ENCODE assay signal across 11 mouse cellular contexts in genomic region chr14:119852139-119852538, GRCm38 (mm10).
DNase-seq lines count a peak whose midpoint lies in the region; ATAC-seq lines count a peak whose summit lies in the region.
"Had no signal": no experiment of that assay in that cellular context is flagged by ENCODE, and none has a peak within 500 bp of the region (broad histone marks: within the 10 kb centered on the region; RNA-seq: fewer than 3 reads in every experiment).

No protein-coding gene starts in this region.

- DNase-seq in hindbrain, embryonic 10.5 days (ENCODE audit: low spot score) = no peak
- DNase-seq in cerebellum, adult 18-20 months = peak; percentile 42 to 47
- peak; percentile 49 for DNase-seq in midbrain, embryonic 14.5 days
- DNase-seq in ovary, postnatal 10 days (ENCODE audit: low spot score) = no peak
- no peak for DNase-seq in gastrocnemius, postnatal 14 days
- no peak for DNase-seq in adipocyte (ENCODE audit: low spot score)

- H3K27ac ChIP-seq in hindbrain, embryonic 13.5 days = peak overlapping the region; percentile 40; the same call in 1 of the 2 replicates
- no peak overlapping the region for H3K27ac ChIP-seq in hindbrain, embryonic 10.5 days
- H3K27ac ChIP-seq in hindbrain, embryonic 15.5 days (replicated peaks) = peak overlapping the region; percentile 62
- H3K27ac ChIP-seq in midbrain, embryonic 14.5 days (replicated peaks; ENCODE audit: low read depth, low read length) = no peak overlapping the region
- H3K27ac ChIP-seq: forebrain, embryonic 10.5 days; liver, embryonic 15.5 days had no signal

- H3K9ac ChIP-seq in hindbrain, embryonic 13.5 days = no peak overlapping the region
- peak overlapping the region; percentile 13; the same call in 1 of the 2 replicates for H3K9ac ChIP-seq in hindbrain, embryonic 15.5 days
- H3K9ac ChIP-seq in midbrain, embryonic 14.5 days (replicated peaks; ENCODE audit: low read length) = no peak overlapping the region
- H3K9ac ChIP-seq: liver, embryonic 15.5 days had no signal

- peak overlapping the region; percentile 25 for H3K4me2 ChIP-seq in hindbrain, embryonic 13.5 days
- H3K4me2 ChIP-seq in hindbrain, embryonic 15.5 days = peak overlapping the region; percentile 42
- H3K4me2 ChIP-seq in midbrain, embryonic 14.5 days (ENCODE audit: low read length) = peak overlapping the region; percentile 18
- H3K4me2 ChIP-seq: liver, embryonic 15.5 days had no signal

- ATAC-seq in hindbrain, embryonic 13.5 days (ENCODE audit: low FRiP score) = 0 out of 2 replicates have a peak, but pooled peaks have one; percentile 57
- no peak for ATAC-seq in hindbrain, embryonic 15.5 days (ENCODE audit: low FRiP score, low read depth)
- no peak for ATAC-seq in midbrain, embryonic 14.5 days (ENCODE audit: low FRiP score, low TSS enrichment)
- ATAC-seq: Patski had no signal

- H3K36me3 ChIP-seq in hindbrain, embryonic 13.5 days = no peaks in the 10 kb centered on the region
- H3K36me3 ChIP-seq in hindbrain, embryonic 10.5 days = no peaks in the 10 kb centered on the region
- no peaks in the 10 kb centered on the region for H3K36me3 ChIP-seq in hindbrain, embryonic 15.5 days
- no peaks in the 10 kb centered on the region for H3K36me3 ChIP-seq in midbrain, embryonic 14.5 days (ENCODE audit: control insufficient read depth, insufficient read depth, low read length)
- H3K36me3 ChIP-seq: forebrain, embryonic 10.5 days; liver, embryonic 15.5 days had no signal

- peaks cover 9% of the 10 kb centered on the region; the same call in 1 of the 2 replicates for H3K27me3 ChIP-seq in hindbrain, embryonic 13.5 days
- H3K27me3 ChIP-seq in hindbrain, embryonic 10.5 days (ENCODE audit: insufficient read depth, poor library complexity, severe bottlenecking) = no peaks in the 10 kb centered on the region
- H3K27me3 ChIP-seq in hindbrain, embryonic 15.5 days = no peaks in the 10 kb centered on the region
- H3K27me3 ChIP-seq in midbrain, embryonic 14.5 days (ENCODE audit: control insufficient read depth, insufficient read depth, low read length) = no peaks in the 10 kb centered on the region
- H3K27me3 ChIP-seq: liver, embryonic 15.5 days had no signal

- H3K9me3 ChIP-seq in hindbrain, embryonic 13.5 days = no peaks in the 10 kb centered on the region
- H3K9me3 ChIP-seq in hindbrain, embryonic 10.5 days = no peaks in the 10 kb centered on the region
- no peaks in the 10 kb centered on the region for H3K9me3 ChIP-seq in hindbrain, embryonic 15.5 days
- H3K9me3 ChIP-seq in midbrain, embryonic 14.5 days (ENCODE audit: control insufficient read depth, low read length) = no peaks in the 10 kb centered on the region
- H3K9me3 ChIP-seq: forebrain, embryonic 10.5 days; liver, embryonic 15.5 days had no signal

- H3K4me1 ChIP-seq in hindbrain, embryonic 13.5 days (replicated peaks) = peaks cover 27% of the 10 kb centered on the region
- peaks cover 6% of the 10 kb centered on the region for H3K4me1 ChIP-seq in hindbrain, embryonic 10.5 days (replicated peaks)
- H3K4me1 ChIP-seq in hindbrain, embryonic 15.5 days (replicated peaks) = peaks cover 29% of the 10 kb centered on the region
- H3K4me1 ChIP-seq in midbrain, embryonic 14.5 days (ENCODE audit: control insufficient read depth, insufficient read depth, low read length) = peaks cover 23% of the 10 kb centered on the region
- H3K4me1 ChIP-seq: liver, embryonic 15.5 days had no signal

- no peak overlapping the region for H3K4me3 ChIP-seq in hindbrain, embryonic 13.5 days
- no peak overlapping the region for H3K4me3 ChIP-seq in hindbrain, embryonic 10.5 days
- no peak overlapping the region for H3K4me3 ChIP-seq in hindbrain, embryonic 15.5 days
- H3K4me3 ChIP-seq in midbrain, embryonic 14.5 days (replicated peaks; ENCODE audit: low read depth, low read length) = no peak overlapping the region
- H3K4me3 ChIP-seq: forebrain, embryonic 10.5 days; liver, embryonic 15.5 days had no signal

- intact Hi-C loops in gastrocnemius, postnatal 14 days (cut with DNase I; ENCODE audit: low total_unique reads) = no loop called here

- WGBS in hindbrain, embryonic 13.5 days = 7% methylated on average over 5 of the region's 5 CpGs
- 10% methylated on average over 5 of the region's 5 CpGs for WGBS in hindbrain, embryonic 10.5 days
- WGBS in hindbrain, embryonic 15.5 days = 8% methylated on average over 5 of the region's 5 CpGs
- 8% methylated on average over 5 of the region's 5 CpGs for WGBS in midbrain, embryonic 14.5 days

Comparison
In these comparisons a context has a peak if more than half of its experiments do, and no peak if none do; other contexts are left out.
1. H3K27ac ChIP-seq: peak in hindbrain, embryonic 13.5 days (single experiment) and hindbrain, embryonic 15.5 days (single experiment); none in hindbrain, embryonic 10.5 days (single experiment) and midbrain, embryonic 14.5 days (single experiment).
2. DNase-seq: peak in cerebellum, adult 18-20 months (2 of 2) and midbrain, embryonic 14.5 days (single experiment); none in hindbrain, embryonic 10.5 days (single experiment), ovary, postnatal 10 days (single experiment), gastrocnemius, postnatal 14 days (single experiment) and adipocyte (single experiment).
3. Peak in every context shown above with its lines, with median percentiles within 50 percentile points of each other: H3K4me2 ChIP-seq.